Mouse (Mus musculus) ES-CJ7 (cell line): ENCODE data around the gene Tpx2.

Source experiments
- DNase-seq: peaks from one replicate; pipeline ENCODE4 v3.0.0; 2011; ENCODE audit warnings: low read depth, low spot score

Tpx2 gene

DNA sequence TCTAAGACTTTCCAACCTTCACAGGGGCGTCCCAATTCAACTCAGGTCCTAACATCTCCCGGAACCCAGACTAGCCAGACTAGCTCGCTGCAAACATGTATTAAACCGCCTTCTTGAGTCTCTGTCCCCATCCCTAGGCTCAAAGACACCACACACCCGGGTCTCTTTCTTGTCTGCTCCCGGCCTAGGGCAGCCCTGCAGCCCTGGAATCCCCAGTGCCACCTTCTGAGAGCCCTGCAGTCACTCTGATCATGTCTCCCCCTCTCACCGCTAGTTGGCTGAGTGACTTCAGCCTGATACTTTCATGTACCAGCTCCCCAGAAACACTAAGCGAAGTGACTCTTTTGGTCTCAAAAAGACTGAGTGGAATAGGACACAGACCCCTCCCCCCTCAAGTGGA lies 95.8 kb downstream of the Tpx2 start:
- DNase-seq = no peak

DNA sequence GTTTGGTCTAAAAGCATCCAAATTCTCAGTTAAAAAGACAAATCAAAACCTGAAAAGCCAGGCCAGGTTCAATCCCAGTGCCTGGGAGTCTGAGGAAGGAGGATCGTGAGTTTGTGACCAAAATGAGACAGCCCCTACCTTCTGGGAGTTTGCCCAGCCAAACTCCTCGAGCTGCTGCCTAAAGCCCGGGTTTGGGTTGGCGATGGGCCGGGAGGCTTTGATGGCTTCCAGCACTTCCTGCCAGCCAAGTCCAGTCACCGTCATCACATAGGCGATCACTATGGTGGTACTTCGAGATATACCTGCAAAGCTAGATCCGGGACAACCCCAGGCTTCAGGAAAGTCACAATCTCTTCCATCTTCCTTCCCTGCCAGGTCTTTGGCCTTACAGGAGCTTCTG lies 96.2 kb downstream of the Tpx2 start:
- DNase-seq = no peak
